ENCODE assay signal across 19 mouse cellular contexts in the genomic region with DNA sequence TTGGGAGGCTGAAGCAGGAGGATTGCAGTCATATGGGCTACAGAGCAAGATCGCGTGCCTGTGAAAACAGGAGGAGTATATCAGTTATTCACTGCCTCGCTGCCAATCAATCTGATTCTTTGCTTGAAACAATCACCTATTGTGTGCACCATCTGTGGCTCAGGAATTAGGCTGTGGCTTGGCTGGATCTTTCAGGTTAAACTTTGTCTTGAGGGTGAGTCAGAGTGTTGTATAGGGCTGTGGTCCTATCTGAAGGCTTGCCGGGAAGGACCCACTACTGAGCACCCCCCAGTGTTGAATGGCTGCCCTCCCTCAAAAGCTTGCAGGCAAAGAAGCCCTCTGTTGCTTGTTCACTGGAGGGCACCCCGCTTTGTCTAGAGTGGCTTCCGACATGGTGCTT.
DNase-seq lines count a peak whose midpoint lies in the region; ATAC-seq and TF ChIP-seq lines count a peak whose summit lies in the region.
"Had no signal": no experiment of that assay in that cellular context is flagged by ENCODE, and none has a peak within 500 bp of the region (broad histone marks: within the 10 kb centered on the region; RNA-seq: fewer than 3 reads in every experiment).

No protein-coding gene starts in this region.

- no peaks in the 10 kb centered on the region for H3K9me3 ChIP-seq in kidney, embryonic 16.5 days (ENCODE audit: low read length)
- no peaks in the 10 kb centered on the region for H3K9me3 ChIP-seq in intestine, postnatal 0 days (ENCODE audit: control insufficient read depth)
- H3K9me3 ChIP-seq: forebrain, embryonic 13.5 days; limb, embryonic 13.5 days had no signal

- 0 out of 2 replicates have a peak overlapping the region, but pooled peaks have one; percentile 9 for H3K27ac ChIP-seq in kidney, embryonic 16.5 days (ENCODE audit: low read length)
- no peak overlapping the region for H3K27ac ChIP-seq in intestine, postnatal 0 days (ENCODE audit: low read depth, low read length)
- H3K27ac ChIP-seq: layer of hippocampus, adult 2 months; liver, embryonic 14.5 days; macrophage had no signal

- no peak overlapping the region for H3K9ac ChIP-seq in kidney, embryonic 16.5 days (replicated peaks; ENCODE audit: low read length)
- H3K9ac ChIP-seq in intestine, postnatal 0 days (ENCODE audit: low read depth, low read length) = no peak overlapping the region
- H3K9ac ChIP-seq: limb, embryonic 13.5 days; liver, embryonic 14.5 days had no signal

- no peak for DNase-seq in kidney, postnatal 10 days
- DNase-seq in 3T3-L1 (ENCODE audit: low read depth, low spot score) (peak; percentile 69), NIH3T3 (ENCODE audit: low read depth) (peak; percentile 36)
- no peak for DNase-seq in thymus, adult 18-20 months
- DNase-seq in thymus, postnatal 25 days = no peak
- DNase-seq: cerebellum, adult 9-11 months; heart, postnatal 14 days; kidney, adult 8-10 months; midbrain, embryonic 14.5 days; right cerebral cortex, adult 18-20 months; thymus, postnatal 36 days had no signal

- no peak overlapping the region for H3K4me3 ChIP-seq in kidney, embryonic 16.5 days (ENCODE audit: low read length)
- H3K4me3 ChIP-seq in intestine, postnatal 0 days (ENCODE audit: low read depth, low read length) = no peak overlapping the region
- H3K4me3 ChIP-seq: forebrain, embryonic 13.5 days; layer of hippocampus, adult 2 months; limb, embryonic 13.5 days had no signal

- no peaks in the 10 kb centered on the region for H3K36me3 ChIP-seq in kidney, embryonic 16.5 days (ENCODE audit: insufficient read depth, low read length)
- H3K36me3 ChIP-seq in intestine, postnatal 0 days (ENCODE audit: control insufficient read depth, insufficient read depth) = no peaks in the 10 kb centered on the region

- WGBS in kidney, embryonic 16.5 days = 82% methylated on average over 6 of the region's 6 CpGs
- WGBS in intestine, postnatal 0 days = 57% methylated on average over 6 of the region's 6 CpGs

- no peak for ATAC-seq in kidney, embryonic 16.5 days (ENCODE audit: low FRiP score, low TSS enrichment)
- ATAC-seq in intestine, postnatal 0 days = peak; percentile 25; the same call in 1 of the 2 replicates

- H3K27me3 ChIP-seq in kidney, embryonic 16.5 days (ENCODE audit: insufficient read depth, low read length) = no peaks in the 10 kb centered on the region
- no peaks in the 10 kb centered on the region for H3K27me3 ChIP-seq in intestine, postnatal 0 days (replicated peaks; ENCODE audit: control insufficient read depth, insufficient read depth, low read length)
- H3K27me3 ChIP-seq: forebrain, embryonic 13.5 days; limb, embryonic 13.5 days had no signal

- no peak overlapping the region for H3K4me2 ChIP-seq in kidney, embryonic 16.5 days (replicated peaks; ENCODE audit: low read depth, low read length)
- no peak overlapping the region for H3K4me2 ChIP-seq in intestine, postnatal 0 days (replicated peaks; ENCODE audit: low read depth)
- H3K4me2 ChIP-seq: heart, embryonic 11.5 days had no signal

- no peak for TF ChIP-seq CTCF in intestine, postnatal 0 days (IDR thresholded peaks at IDR 0.05; ENCODE audit: low read depth)

- peaks cover 30% of the 10 kb centered on the region for H3K4me1 ChIP-seq in kidney, embryonic 16.5 days (ENCODE audit: insufficient read depth, low read length)
- H3K4me1 ChIP-seq in intestine, postnatal 0 days (replicated peaks; ENCODE audit: control insufficient read depth, insufficient read depth, low read length) = no peaks in the 10 kb centered on the region; the same call in 1 of the 2 replicates

Comparison
In these comparisons a context has a peak if more than half of its experiments do, and no peak if none do; other contexts are left out.
1. DNase-seq: peak in 3T3-L1 (single experiment) and NIH3T3 (single experiment); none in kidney, postnatal 10 days (single experiment), thymus, adult 18-20 months (0 of 2) and thymus, postnatal 25 days (single experiment).